Mouse (Mus musculus) limb, embryonic 13.5 days (tissue): ENCODE data around the gene Atg13. TPM values are rescaled to one million over a fixed set of nuclear protein-coding genes. Genes with fewer than 3 reads are reported as not detected.

Experiments
- ATAC-seq: fragments of 200-750 bp; cut with Nextera tagmentation; 2 replicates; pipeline ENCODE4 v1.8.0; 2017; ENCODE audit warnings: low read depth, moderate number of reproducible peaks, moderate TSS enrichment; ENCODE audit not compliant: low FRiP score
- H3K27ac ChIP-seq: fragments of 300-500 bp; sonication (generic); 2 replicates; pipeline ENCODE4 v1.5.1; 2015; ENCODE audit warnings: inconsistent platforms, mild to moderate bottlenecking, moderate library complexity
- H3K27me3 ChIP-seq: fragments of 300-500 bp; sonication (generic); 2 replicates; pipeline ENCODE4 v1.6.1; 2015; ENCODE audit warnings: mild to moderate bottlenecking, inconsistent platforms
- H3K36me3 ChIP-seq: fragments of 300-500 bp; sonication (generic); 2 replicates; pipeline ENCODE4 v1.6.1; 2015; ENCODE audit warnings: inconsistent platforms, mild to moderate bottlenecking, moderate library complexity
- H3K4me1 ChIP-seq: fragments of 300-500 bp; sonication (generic); 2 replicates; pipeline ENCODE4 v1.6.1; 2015; ENCODE audit warnings: inconsistent platforms
- H3K4me2 ChIP-seq: fragments of 300-500 bp; sonication (generic); replicated peaks from 2 replicates; pipeline ENCODE4 v1.6.1; 2015; ENCODE audit warnings: inconsistent platforms, mild to moderate bottlenecking, moderate library complexity
- H3K4me3 ChIP-seq: fragments of 300-500 bp; sonication (generic); 2 replicates; pipeline ENCODE4 v1.5.1; 2015; ENCODE audit warnings: moderate library complexity, mild to moderate bottlenecking, inconsistent platforms
- H3K9ac ChIP-seq: fragments of 300-500 bp; sonication (generic); 2 replicates; pipeline ENCODE4 v1.6.1; 2015; ENCODE audit warnings: mild to moderate bottlenecking, inconsistent platforms
- H3K9me3 ChIP-seq: fragments of 300-500 bp; sonication (generic); 2 replicates; pipeline ENCODE4 v1.6.1; 2016; ENCODE audit warnings: inconsistent platforms
- WGBS: fragments of 180-500 bp; shearing (Covaris S2); methylation state at CpG from one replicate; pipeline ENCODE4 v1.1.7; 2015; 5-methylcytosine and 5-hydroxymethylcytosine counted together
- polyA plus RNA-seq: library from polyadenylated mRNA; unstranded; fragments of >200 nt; fragmentation: Nextera tagmentation; extraction: Ambion mirVana; gene quantifications from 2 replicates; pipeline ENCODE4 v1.2.1, GENCODE M21; 2015

The Atg13 gene
- polyA plus RNA-seq, 1 experiment from 2014 or later = 29.0 TPM

GRCm38 (mm10) chr2:91682850-91683249 is 27.5 kb downstream of the Atg13 start:
- no peak overlapping the region for H3K27ac ChIP-seq
- no peaks in the 10 kb centered on the region for H3K4me1 ChIP-seq
- no peaks in the 10 kb centered on the region for H3K9me3 ChIP-seq
- H3K9ac ChIP-seq = no peak overlapping the region
- no peak overlapping the region for H3K4me2 ChIP-seq
- ATAC-seq = no peak
- H3K36me3 ChIP-seq = peaks cover 89% of the 10 kb centered on the region
- 54% methylated on average over 4 of the region's 4 CpGs for WGBS
- no peak overlapping the region for H3K4me3 ChIP-seq
- H3K27me3 ChIP-seq = no peaks in the 10 kb centered on the region

GRCm38 (mm10) chr2:91676961-91677360 is 33.4 kb downstream of the Atg13 start:
- Histone ChIP-seq H3K36me3 (peaks cover 93% of the 10 kb centered on the region), H3K9ac (no peak overlapping the region), H3K4me1 (no peaks in the 10 kb centered on the region), H3K4me3 (no peak overlapping the region), H3K27me3 (no peaks in the 10 kb centered on the region), H3K27ac (no peak overlapping the region), H3K9me3 (no peaks in the 10 kb centered on the region), H3K4me2 (no peak overlapping the region)
- ATAC-seq = no peak

- no peak overlapping the region for H3K27ac ChIP-seq
These were observed 34.0 kb downstream of the Atg13 start for GRCm38 (mm10) chr2:91676420-91676819.

GRCm38 (mm10) chr2:91674895-91675294 is 35.5 kb downstream of the Atg13 start:
- H3K9me3 ChIP-seq = no peaks in the 10 kb centered on the region
- H3K36me3 ChIP-seq = peaks cover 94% of the 10 kb centered on the region
- no peak overlapping the region for H3K4me3 ChIP-seq
- H3K27ac ChIP-seq = no peak overlapping the region
- no peaks in the 10 kb centered on the region for H3K27me3 ChIP-seq
- H3K9ac ChIP-seq = no peak overlapping the region
- 90% methylated on average over 5 of the region's 5 CpGs for WGBS
- no peaks in the 10 kb centered on the region for H3K4me1 ChIP-seq
- peak; percentile 39; the same call in 1 of the 2 replicates for ATAC-seq
- no peak overlapping the region for H3K4me2 ChIP-seq

More at GRCm38 (mm10) chr2:91676420-91676819, 34.0 kb downstream of the Atg13 start:
- Histone ChIP-seq H3K4me2 (no peak overlapping the region), H3K9ac (no peak overlapping the region), H3K27me3 (no peaks in the 10 kb centered on the region), H3K4me1 (no peaks in the 10 kb centered on the region), H3K36me3 (peaks cover 93% of the 10 kb centered on the region), H3K9me3 (no peaks in the 10 kb centered on the region), H3K4me3 (no peak overlapping the region)
- ATAC-seq = no peak
- WGBS = 81% methylated on average over 2 of the region's 2 CpGs

GRCm38 (mm10) chr2:91673587-91673986 is 36.8 kb downstream of the Atg13 start:
- ATAC-seq = no peak
- Histone ChIP-seq H3K36me3 (peaks cover 95% of the 10 kb centered on the region), H3K27me3 (no peaks in the 10 kb centered on the region), H3K9me3 (no peaks in the 10 kb centered on the region), H3K4me2 (no peak overlapping the region), H3K9ac (no peak overlapping the region), H3K4me1 (no peaks in the 10 kb centered on the region), H3K4me3 (no peak overlapping the region), H3K27ac (no peak overlapping the region)
- WGBS = 90% methylated on average over 2 of the region's 2 CpGs

GRCm38 (mm10) chr2:91670038-91670437 is 40.3 kb downstream of the Atg13 start:
- 85% methylated on average over 6 of the region's 6 CpGs for WGBS
- H3K27ac ChIP-seq = no peak overlapping the region

GRCm38 (mm10) chr2:91669326-91669725 is 41.0 kb downstream of the Atg13 start:
- 91% methylated on average over 8 of the region's 8 CpGs for WGBS
- no peak overlapping the region for H3K4me3 ChIP-seq
- no peaks in the 10 kb centered on the region for H3K4me1 ChIP-seq
- H3K27me3 ChIP-seq = no peaks in the 10 kb centered on the region
- H3K9me3 ChIP-seq = no peaks in the 10 kb centered on the region
- H3K9ac ChIP-seq = no peak overlapping the region
- peaks cover 90% of the 10 kb centered on the region for H3K36me3 ChIP-seq
- ATAC-seq = no peak
- H3K27ac ChIP-seq = no peak overlapping the region
- no peak overlapping the region for H3K4me2 ChIP-seq

More at GRCm38 (mm10) chr2:91670038-91670437, 40.3 kb downstream of the Atg13 start:
- H3K36me3 ChIP-seq = peaks cover 90% of the 10 kb centered on the region
- no peak for ATAC-seq
- no peaks in the 10 kb centered on the region for H3K9me3 ChIP-seq
- no peak overlapping the region for H3K9ac ChIP-seq
- H3K4me2 ChIP-seq = no peak overlapping the region
- no peak overlapping the region for H3K4me3 ChIP-seq
- no peaks in the 10 kb centered on the region for H3K4me1 ChIP-seq
- H3K27me3 ChIP-seq = no peaks in the 10 kb centered on the region

GRCm38 (mm10) chr2:91667747-91668146 is 42.6 kb downstream of the Atg13 start:
- H3K36me3 ChIP-seq = peaks cover 92% of the 10 kb centered on the region
- no peak overlapping the region for H3K4me2 ChIP-seq
- H3K27me3 ChIP-seq = no peaks in the 10 kb centered on the region
- no peak for ATAC-seq
- no peak overlapping the region for H3K27ac ChIP-seq
- 81% methylated on average over 2 of the region's 2 CpGs for WGBS
- H3K9me3 ChIP-seq = no peaks in the 10 kb centered on the region
- H3K9ac ChIP-seq = no peak overlapping the region
- H3K4me3 ChIP-seq = no peak overlapping the region
- H3K4me1 ChIP-seq = no peaks in the 10 kb centered on the region

DNA sequence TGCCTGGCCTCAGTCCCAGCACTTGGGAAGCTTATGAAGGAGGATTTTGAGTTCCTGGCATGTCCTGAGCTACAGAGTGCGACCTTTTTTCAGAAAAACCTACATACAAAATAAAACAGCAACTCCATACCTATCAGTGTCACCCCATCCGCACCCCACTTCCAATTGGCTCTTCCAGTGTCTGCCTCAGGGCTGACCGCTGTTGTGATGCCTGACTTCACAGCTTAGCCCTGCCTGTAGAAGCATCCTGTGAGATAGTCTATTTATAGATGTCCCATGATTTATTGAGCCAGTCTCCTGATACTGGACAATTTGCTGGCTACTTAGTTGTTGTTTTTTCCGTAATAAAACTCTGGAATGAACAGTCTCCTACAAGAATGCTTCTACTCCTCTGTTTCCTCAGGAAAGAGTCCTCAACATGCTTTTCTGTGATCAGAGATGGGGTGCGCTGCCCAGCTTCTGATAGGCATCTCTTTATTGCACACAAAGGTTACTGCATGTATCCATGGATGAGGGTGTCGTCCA is 43.9 kb downstream of the Atg13 start:
- H3K36me3 ChIP-seq = peaks cover 93% of the 10 kb centered on the region
- 92% methylated on average over 6 of the region's 6 CpGs for WGBS
- no peaks in the 10 kb centered on the region for H3K9me3 ChIP-seq
- H3K27me3 ChIP-seq = no peaks in the 10 kb centered on the region
- no peak overlapping the region for H3K27ac ChIP-seq
- no peak for ATAC-seq
- no peak overlapping the region for H3K4me2 ChIP-seq
- H3K9ac ChIP-seq = no peak overlapping the region
- no peaks in the 10 kb centered on the region for H3K4me1 ChIP-seq
- H3K4me3 ChIP-seq = no peak overlapping the region

- ATAC-seq = no peak
- Histone ChIP-seq H3K9ac (no peak overlapping the region), H3K4me2 (no peak overlapping the region), H3K36me3 (peaks cover 91% of the 10 kb centered on the region), H3K27ac (no peak overlapping the region), H3K27me3 (no peaks in the 10 kb centered on the region), H3K9me3 (no peaks in the 10 kb centered on the region), H3K4me3 (no peak overlapping the region), H3K4me1 (no peaks in the 10 kb centered on the region)
These were observed 45.6 kb downstream of the Atg13 start for GRCm38 (mm10) chr2:91664780-91665179.

GRCm38 (mm10) chr2:91660981-91661380 is 49.4 kb downstream of the Atg13 start:
- no peak for ATAC-seq
- Histone ChIP-seq H3K36me3 (peaks cover 91% of the 10 kb centered on the region), H3K4me2 (no peak overlapping the region), H3K27ac (no peak overlapping the region), H3K4me1 (no peaks in the 10 kb centered on the region), H3K9ac (no peak overlapping the region), H3K4me3 (no peak overlapping the region), H3K9me3 (no peaks in the 10 kb centered on the region), H3K27me3 (no peaks in the 10 kb centered on the region)
- 93% methylated on average over 6 of the region's 6 CpGs for WGBS

DNA sequence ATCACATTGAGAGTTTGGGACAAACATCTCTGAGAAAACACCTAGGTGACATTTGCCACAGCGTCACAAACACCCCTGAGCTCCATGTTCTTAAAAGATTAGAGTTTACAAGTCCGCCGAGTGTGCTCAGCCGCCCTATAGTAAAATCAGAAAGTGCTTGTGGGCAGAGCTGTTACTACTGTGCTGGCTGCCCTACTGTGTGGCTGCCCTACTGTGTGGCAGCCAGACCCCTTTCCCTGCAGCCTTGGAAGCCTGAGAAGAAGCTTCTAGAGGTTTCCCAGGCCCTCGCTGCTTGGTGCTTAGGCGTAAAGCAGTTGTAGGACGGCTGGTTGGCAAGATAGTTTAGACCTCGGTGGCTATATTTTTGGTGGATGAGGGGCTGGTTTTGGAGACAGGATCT is 50.7 kb downstream of the Atg13 start:
- Histone ChIP-seq H3K9me3 (no peaks in the 10 kb centered on the region), H3K4me2 (no peak overlapping the region), H3K9ac (no peak overlapping the region), H3K27me3 (no peaks in the 10 kb centered on the region), H3K36me3 (peaks cover 96% of the 10 kb centered on the region), H3K27ac (no peak overlapping the region), H3K4me1 (no peaks in the 10 kb centered on the region), H3K4me3 (no peak overlapping the region)
- WGBS = 91% methylated on average over 8 of the region's 8 CpGs
- ATAC-seq = no peak

- Histone ChIP-seq H3K9me3 (no peaks in the 10 kb centered on the region), H3K27ac (no peak overlapping the region), H3K36me3 (peaks cover 84% of the 10 kb centered on the region), H3K4me2 (no peak overlapping the region), H3K9ac (no peak overlapping the region), H3K27me3 (no peaks in the 10 kb centered on the region), H3K4me3 (no peak overlapping the region), H3K4me1 (no peaks in the 10 kb centered on the region)
- 66% methylated on average over 8 of the region's 8 CpGs for WGBS
- ATAC-seq = no peak
These were observed 53.6 kb downstream of the Atg13 start for GRCm38 (mm10) chr2:91656774-91657173.
